Mouse (Mus musculus): ENCODE measurements around the gene Pycr2.
"Not testable (repeated sequence)": the region's sequence is repeated elsewhere in the genome, so short reads cannot be mapped to it uniquely, and the experiment has no call there.

Gene Pycr2

DNA sequence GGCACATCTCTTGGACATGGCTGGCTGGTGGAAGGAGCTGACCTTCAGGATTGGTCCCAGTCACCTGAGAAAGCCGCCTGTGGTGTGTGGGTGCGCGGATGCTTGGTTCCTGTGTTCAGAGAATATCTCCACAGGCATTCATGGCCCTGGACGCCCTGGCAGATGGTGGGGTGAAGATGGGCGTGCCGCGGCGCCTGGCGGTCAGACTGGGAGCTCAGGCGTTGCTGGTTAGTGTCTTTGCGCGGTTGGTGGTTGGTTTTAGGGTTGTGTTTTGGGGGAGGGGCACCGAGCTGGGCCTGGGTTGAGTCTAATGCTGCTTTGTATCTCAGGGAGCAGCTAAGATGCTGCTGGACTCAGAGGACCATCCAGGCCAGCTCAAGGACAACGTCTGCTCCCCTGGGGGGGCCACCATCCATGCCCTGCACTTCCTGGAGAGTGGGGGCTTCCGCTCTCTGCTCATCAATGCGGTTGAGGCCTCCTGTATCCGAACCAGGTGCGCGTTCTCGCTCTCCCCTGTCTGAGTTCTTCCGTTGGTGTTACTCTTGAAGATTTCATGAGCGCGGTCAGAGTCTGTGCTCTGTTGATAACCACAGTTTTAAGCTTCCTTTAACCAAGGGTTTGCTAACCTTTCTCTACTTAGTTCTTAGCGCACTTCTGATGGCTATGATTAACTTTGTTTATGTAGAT is 2.5 kb downstream of the Pycr2 start:
- DNase-seq: no peak

DNA sequence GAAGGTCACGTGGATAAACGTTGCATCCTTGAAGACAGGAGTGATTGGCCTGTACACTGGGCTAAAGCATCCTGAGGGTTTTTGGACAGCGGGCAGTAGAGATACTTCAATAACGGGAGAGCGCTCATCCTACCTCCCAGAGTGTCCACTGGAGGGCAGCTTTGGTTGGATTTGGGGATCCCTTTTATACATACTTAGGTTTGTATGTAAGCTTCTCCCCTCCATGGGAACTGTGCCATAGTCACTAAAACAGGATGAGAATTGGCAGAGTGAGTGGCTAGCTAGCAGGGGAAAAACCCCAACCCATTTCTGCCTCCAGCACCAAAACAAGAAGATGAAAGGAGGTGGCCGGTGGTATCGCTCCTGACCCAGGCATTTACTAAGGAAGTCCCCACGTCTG is 7.0 kb downstream of the Pycr2 start:
- DNase-seq: no peak

DNA sequence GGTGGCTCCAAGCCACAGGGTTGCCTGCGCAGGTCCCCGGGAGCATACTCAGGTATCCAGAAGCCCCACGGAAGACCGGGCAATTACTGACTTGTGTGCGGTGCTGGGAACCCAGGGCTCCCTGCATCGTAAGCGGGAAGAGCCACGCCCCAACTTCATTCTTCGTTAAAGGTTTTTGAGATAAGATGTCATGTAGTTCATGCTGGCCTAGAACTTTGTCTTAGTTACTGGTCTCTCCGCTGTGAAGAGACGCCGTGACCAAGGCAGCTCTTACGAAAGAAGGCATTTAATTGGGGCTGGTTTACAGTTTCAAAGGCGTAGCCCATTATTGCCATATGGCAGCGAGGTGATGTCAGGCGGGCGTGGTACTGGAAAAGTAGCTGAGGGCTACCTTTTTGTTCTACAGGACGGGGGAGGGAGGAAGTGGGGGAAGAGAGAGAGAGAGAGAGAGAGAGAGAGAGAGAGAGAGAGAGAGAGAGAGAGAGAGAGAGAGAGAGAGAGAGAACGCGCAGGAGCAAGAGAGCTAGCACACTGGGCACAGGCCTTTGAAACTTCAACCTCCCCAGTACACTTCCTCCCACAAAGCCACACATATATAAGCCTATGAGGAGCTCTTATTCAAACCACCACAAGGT is 7.7 kb downstream of the Pycr2 start:
- no peak for DNase-seq

DNA sequence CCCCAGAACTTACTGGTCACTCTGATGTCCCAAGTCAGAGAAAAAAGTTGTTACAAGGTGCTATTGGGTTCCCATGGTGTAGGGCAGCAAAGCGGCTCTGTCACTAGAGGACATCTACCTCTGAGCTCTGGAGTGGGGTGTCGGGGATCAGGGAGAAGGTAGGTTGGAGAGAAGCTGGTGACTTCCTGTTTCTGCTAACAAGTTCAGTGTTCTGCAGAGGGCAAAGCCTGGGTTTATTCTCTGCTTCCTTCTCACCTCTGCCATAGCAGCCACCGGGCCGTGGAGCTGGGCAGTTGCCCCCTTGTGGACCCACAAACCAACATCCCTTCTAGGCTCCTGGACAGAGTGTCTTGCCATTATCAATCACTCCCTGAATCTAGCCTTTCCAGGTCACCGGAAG is 8.7 kb downstream of the Pycr2 start:
- DNase-seq: no peak

DNA sequence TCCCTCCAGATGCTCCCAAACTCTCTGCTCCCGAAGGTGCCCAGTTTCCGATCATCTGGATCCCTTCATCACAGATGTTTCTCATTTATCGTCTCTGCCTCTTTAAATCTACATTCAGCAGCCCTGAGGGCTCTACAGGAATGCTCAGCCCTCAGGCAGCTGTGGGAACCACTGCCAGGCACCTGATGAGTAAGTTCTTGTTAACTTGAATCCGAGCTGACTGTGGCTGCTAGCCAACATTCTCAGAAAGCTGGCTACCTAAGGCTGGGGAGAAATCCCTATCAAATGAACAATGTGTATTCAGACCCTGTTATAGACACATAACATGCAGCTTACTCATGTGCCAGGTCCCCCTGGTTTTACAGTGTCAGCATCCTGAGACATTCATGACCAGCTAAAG is 9.7 kb downstream of the Pycr2 start:
- DNase-seq: no peak

DNA sequence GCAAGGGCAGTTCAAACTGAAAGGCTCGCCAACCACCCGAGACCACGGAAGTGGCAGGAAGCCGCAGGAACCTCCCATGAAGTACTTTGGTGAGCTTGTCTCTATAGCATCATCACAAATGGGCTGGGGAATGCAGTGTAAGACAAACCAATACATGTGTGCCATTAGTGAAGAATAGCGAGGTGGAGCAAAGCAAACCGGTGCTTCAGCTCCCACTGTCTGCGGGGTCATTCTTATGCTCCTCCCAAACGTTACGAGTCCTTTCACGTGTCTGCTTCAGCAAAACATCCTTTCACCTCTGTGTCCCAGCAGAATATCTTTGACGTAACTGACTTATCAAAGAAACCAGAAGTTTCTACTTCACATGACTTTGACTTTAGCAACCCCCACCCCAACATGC is 12.3 kb downstream of the Pycr2 start:
- DNase-seq: no peak

DNA sequence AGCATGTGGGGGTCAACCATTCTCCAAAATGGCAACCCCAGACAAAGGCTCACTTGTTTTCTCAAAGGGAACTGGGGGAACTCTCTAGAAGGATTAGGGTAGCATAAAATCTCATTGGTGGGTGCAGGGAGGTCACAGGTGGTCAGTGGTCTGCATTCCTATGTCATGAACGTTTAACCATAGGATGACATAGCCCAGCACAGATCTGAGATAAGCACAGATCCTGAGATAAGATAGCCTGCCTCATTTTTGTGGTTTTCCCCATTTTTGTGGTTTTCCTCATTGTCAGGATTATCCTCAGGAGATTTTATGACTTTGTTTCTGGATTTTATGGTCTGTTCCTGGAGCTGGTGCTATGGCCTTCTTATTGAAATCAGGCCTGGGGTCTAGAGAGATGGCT is 13.0 kb downstream of the Pycr2 start:
- DNase-seq: no peak

DNA sequence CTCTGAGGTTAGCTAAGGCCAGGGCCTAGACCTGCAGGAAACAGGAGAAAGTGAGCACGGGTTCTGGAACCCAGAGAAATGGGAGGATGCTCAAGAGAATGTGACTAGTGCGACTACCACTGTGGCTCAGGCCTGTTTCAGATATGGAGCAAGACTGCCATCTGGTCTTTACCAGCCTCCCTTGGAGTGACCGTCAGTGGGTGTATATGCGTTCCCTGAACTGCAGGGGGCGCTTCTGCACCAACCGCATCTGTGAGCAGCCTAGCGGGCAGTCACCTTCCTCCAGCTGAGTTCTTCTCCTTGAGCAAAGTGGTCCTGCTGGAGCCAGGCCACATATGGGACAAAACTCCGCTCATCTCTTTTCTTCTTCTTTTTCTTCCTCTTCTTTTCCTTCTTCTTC is 15.6 kb downstream of the Pycr2 start:
- DNase-seq: no peak

DNA sequence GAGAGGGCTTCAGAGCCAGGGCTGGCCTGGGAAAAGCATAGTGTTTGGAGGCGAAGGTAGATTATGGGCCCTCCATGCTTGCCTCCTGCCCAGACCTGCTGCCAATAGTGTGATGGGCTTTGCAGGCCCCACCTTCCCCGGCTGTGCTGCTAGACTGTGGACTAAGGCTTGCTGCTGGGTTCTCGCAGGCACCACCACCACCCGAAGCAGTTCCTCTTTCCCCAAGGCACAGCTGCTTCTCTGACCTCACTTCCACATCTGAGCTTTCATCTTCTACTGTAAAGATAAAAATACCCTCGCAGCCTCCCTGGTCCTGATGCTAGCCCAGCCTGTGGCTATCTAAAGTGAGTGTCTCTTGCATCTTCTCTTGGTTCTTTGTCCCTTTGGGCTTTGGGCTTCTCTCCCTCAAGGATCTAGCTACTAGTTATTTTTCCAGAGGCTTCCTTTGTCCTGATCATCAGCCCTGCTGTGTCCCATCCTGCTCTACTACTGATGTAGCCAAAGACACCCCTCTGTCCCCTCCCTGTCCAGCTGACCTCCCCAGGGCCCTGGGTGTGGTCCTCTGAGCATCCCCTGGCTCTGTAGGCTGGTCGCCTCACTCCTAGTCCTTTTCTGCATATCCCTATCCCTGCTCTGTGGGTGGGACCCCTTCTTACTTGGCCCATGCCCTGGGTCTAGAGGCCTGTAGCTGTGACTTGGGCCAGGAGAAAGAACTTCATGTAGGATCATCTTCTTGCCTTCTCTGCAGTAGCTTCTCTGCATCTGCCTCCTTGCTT is 18.4 kb downstream of the Pycr2 start:
- no peak for DNase-seq

DNA sequence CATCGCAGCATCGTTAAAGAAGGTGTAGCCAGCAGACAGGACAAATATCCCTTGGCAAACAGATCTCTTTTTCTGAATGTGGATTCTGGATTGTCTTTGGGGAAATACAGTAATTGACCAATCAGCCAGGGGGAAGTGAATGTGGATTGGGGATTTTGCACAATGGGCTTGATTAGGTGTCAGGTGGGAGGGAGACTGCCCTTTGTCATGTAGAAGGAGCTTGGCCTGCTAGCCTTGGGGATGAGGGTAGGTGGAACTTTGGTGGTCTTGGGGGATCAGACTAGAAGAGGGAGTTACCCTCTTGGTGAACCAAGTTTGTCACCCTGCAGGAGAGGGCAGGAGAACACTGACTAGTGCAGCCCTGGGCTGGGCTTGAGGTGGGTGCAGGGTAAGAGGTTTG is 20.6 kb downstream of the Pycr2 start:
- no peak for DNase-seq

DNA sequence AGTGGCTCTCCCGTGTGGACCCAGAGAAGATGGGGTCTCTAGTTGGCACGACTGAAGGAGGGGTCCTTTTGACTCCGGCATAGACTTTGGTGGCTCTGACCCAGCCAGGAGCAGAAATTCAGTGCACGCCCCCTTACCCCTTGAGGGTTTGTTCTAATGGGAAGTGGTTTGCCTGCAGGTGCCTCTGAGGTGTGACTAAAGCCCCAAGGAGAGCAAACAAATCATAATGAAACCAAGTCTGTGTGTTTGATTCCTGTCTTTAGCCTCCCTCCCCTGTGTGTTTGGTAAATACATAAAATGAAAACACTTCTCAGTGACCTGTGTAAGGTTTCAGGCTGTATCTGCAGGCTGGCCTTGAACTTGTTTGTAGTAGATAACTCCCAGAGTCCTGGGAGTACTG is 22.2 kb downstream of the Pycr2 start:
- no peak for DNase-seq

DNA sequence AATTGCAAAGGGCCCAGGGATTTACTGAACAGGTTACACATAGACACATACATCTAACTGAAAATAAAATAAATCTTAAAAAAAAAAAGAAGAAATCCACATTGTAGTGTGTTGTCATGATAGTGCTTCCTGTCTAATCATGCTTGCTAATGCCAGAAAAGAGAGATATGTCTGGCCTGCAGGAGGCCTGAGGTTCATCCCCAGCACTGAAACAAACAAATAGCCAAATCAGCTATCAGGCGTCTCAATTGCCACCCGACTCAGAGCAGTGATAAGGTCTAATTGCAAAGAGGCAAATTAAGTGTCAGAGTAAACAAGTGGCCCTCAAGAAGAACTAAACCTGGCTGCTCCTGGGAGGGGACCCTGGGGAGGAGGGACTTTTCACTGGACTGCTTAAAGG is 25.5 kb downstream of the Pycr2 start:
- no peak for DNase-seq

DNA sequence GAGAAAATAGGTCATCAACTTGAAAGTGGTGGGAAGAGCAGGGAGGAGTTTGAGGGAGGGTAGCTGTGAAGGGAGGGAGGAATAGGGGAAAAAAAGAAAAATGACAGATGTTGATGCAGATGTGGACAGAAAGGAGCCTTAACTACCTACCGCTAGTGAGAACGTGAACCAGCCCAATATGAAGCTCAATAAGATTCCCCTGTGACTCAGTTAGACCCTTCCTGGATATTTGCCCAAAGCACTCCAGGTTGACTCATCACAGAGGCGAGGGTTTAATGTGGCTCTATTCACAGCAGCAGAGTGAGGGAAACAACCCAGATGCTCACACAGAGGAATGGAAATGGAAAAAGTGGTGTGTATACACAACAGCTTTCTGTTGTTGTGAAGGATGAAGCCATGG is 27.0 kb downstream of the Pycr2 start:
- no peak for DNase-seq

DNA sequence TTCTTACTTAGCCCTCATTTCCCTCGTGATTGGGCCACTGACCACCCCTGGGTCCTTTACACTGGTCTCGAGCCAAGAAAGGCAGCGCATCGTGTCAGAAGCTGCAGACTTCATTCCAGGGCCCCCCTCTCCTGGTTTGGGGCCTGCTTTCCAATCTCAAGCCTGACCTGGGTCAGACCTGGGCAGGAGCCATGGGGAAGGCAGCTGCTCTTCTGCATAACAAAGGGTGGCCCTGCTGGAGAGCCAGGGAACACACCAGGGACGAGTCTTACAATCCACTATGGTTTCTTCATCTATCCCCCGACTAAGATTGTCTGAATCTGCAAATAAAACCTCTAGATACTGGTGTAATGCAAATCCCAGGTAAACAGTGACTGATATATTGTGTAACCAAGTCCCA is 29.6 kb downstream of the Pycr2 start:
- no peak for DNase-seq

DNA sequence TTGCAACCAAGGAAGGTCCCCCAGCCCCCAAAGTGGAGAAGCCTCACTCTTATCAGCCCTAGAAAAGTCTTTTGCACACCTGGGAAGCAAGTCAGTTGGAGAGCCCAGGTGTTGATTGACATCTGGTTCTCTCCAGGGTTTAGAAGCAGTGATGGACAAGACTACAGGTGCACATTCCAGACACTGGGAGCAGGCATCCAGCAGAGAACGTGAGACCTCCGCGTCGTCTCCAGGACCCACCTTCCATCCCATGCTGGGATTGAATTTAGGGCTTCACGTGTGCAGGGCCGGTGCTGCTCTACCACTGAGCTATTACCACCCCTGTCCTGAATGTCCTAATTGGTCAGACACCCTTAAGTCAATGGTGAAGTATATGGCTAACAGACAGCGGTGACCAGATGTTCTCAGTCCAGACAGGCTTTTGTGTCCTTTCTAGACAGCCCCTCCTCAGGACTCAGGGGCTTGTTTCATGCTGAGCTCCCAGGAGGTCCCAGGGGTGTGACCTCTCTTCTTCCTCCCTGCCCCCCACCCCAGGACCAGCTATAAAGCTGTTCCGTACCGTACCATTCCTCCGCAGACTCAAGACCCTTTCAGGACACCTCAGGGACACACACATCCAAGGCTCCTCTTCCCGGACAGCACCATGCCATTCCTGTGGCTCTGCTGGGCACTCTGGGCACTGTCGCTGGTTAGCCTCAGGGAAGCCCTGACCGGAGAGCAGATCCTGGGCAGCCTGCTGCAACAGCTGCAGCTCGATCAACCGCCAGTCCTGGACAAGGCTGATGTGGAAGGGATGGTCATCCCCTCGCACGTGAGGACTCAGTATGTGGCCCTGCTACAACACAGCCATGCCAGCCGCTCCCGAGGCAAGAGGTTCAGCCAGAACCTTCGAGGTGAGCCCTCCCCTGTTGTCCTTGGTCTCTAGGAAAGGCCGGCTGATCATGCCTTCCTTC is 30.6 kb downstream of the Pycr2 start, which contains the start of gene Lefty1:
Gene Lefty1 (plus strand): TSS at position 556 of the 953 bp plus-strand sequence.
- no peak for DNase-seq

DNA sequence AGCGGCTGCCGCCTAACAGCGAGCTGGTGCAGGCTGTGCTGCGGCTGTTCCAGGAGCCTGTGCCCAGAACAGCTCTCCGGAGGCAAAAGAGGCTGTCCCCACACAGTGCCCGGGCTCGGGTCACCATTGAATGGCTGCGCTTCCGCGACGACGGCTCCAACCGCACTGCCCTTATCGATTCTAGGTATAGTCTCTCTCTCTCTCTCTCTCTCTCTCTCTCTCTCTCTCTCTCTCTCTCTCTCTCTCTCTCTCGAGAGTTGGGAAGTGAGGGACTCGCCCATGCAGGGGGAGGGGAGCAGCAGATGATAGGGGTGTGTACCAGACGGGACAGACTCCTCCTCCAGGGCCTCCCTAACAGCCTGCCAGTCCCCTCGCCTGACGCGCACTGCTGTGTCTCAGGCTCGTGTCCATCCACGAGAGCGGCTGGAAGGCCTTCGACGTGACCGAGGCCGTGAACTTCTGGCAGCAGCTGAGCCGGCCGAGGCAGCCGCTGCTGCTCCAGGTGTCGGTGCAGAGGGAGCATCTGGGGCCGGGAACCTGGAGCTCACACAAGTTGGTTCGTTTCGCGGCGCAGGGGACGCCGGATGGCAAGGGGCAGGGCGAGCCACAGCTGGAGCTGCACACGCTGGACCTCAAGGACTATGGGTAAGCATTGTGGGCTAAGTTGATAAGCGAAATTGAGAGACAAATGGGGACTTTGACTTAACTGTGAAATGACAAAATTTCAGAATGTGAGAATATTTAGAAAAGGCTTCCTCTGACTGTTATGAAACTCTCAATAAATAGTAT is 32.7 kb downstream of the Pycr2 start:
- DNase-seq: peak; percentile 51

DNA sequence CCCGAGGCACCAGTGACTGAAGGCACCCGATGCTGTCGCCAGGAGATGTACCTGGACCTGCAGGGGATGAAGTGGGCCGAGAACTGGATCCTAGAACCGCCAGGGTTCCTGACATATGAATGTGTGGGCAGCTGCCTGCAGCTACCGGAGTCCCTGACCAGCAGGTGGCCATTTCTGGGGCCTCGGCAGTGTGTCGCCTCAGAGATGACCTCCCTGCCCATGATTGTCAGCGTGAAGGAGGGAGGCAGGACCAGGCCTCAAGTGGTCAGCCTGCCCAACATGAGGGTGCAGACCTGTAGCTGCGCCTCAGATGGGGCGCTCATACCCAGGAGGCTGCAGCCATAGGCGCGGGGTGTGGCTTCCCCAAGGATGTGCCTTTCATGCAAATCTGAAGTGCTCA is 33.5 kb downstream of the Pycr2 start:
- not testable (repeated sequence) for DNase-seq

DNA sequence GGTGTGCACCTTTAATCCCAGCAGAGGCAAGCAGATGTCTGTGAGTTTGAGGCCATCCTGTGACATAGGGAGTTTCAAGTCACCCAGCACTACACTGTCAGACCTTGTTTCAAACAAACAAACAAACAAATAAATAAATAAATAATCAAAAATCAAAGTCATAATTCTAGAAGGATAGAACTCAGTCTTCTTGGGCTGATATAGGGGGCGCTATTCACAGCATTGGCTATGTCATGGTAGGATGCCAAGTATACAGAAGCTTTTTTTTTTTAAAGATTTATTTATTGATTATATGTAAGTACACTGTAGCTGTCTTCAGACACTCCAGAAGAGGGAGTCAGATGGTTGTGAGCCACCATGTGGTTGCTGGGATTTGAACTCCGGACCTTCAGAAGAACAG is 34.7 kb downstream of the Pycr2 start:
- not testable (repeated sequence) for DNase-seq

DNA sequence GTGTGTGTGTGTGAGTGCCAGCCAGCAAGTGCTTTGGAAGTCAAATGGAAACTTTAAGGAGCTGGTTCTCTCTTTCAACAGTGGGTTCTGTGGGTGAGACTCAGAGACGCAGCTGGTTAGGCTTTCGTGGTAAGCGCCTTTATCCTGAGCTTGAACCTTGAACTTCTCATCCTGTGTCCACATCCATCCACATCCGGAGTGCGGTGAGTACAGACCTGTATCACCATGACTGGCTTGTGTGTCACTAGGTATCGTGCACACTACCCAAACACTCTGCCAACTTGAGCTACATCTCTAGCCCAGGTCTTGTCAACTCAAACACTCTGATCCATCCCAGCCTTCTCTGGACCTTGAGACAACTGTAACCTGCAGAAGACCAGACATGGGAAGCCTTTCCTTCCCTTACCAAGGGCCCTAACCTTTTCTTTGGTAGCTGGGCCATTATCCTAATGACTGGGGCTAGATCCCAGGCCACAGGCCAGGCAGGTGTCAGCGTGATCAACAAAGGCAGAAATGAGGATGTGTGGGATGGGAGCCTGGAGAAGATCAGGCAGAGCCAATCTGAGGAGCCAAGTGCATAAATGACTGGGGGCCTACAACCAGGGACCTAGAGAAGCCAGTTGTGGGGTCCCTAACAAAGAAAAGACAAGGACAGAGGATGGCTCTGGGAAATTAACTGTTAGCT is 36.8 kb downstream of the Pycr2 start:
- no peak for DNase-seq

DNA sequence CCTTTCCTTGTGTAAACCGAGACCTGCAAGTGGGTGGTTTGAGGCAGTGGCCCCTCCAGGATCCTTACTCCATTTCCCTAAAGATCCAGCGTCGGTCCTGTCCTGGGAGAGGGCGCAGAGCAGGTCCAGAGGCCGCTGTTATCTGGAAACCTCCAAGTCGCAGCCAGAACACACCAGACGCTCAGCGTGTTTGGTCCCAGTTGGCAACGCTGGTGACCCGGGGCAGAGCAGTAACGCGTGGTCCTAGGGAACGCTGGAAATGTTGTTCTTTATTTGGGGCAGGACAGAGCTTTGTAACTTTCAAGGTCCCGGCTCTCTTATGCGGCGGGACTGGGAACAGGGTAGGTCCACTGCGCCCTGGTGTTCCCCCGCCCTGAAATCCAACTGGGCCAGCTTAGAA is 37.6 kb downstream of the Pycr2 start:
- no peak for DNase-seq
